Mouse (Mus musculus): ENCODE measurements at regions not wholly inside any gene's neighbourhood (a gene's known extent, or its start where the extent isn't known, plus 50 kb on each side); places are given as distances from the start of the nearest gene placed in this dataset.

DNA sequence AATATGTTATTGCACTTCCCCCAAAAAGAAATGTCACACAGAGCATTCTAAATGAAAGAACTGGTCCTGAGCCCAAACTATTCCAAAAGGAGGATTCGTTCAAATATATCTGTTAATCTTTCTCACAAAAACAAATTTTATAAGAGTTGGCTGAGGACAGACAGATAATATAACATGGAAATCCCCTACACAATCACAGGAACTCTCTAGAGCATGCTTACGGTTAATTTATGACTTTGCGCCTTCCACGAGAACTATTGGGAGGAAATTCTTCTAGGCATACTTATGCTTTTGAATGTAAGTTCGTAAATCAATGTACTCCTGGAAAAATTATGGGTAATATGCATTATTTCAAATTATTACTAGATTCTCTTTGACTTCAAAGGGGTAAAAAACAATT lies 144.1 kb upstream of the Gimd1 start:
- no peaks in the 10 kb centered on the region for H3K27me3 ChIP-seq
- H3K27ac ChIP-seq (replicated peaks) = no peak overlapping the region
- no peak overlapping the region for H3K9ac ChIP-seq (replicated peaks)
- no peak overlapping the region for H3K4me3 ChIP-seq
- H3K4me2 ChIP-seq (replicated peaks) = no peak overlapping the region
- no peaks in the 10 kb centered on the region for H3K4me1 ChIP-seq
- ATAC-seq (ENCODE audit: low FRiP score, low read depth) = no peak
- no peaks in the 10 kb centered on the region for H3K36me3 ChIP-seq
- WGBS = 95% methylated on average over 5 of the region's 5 CpGs
- H3K9me3 ChIP-seq = no peaks in the 10 kb centered on the region

DNA sequence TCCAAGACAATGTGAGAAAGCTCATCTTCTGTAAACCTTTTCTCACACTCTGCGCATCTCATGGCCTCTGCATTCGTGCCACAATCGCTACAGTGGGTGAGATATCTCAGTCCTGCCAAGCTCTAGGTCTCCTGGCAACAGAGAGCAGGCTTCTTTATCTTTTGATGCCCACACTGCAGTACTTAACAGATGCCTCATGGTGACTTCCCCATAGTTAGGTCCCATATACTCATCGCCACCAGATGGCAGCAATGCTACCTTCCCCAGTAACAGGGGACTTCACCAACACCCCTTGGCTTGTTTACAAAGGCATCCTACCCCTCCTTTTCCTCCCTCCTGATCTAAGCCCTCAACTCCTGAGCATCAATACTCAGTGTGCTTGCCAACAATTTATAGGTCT lies 123.5 kb upstream of the Gimd1 start:
- H3K27me3 ChIP-seq = no peaks in the 10 kb centered on the region
- no peak overlapping the region for H3K27ac ChIP-seq (replicated peaks)
- no peak overlapping the region for H3K9ac ChIP-seq (replicated peaks)
- no peaks in the 10 kb centered on the region for H3K36me3 ChIP-seq
- H3K4me3 ChIP-seq = no peak overlapping the region
- no peaks in the 10 kb centered on the region for H3K9me3 ChIP-seq
- peak; percentile 75 for ATAC-seq (ENCODE audit: low FRiP score, low read depth)
- H3K4me1 ChIP-seq = no peaks in the 10 kb centered on the region
- 26% methylated on average over 4 of the region's 4 CpGs for WGBS
- no peak overlapping the region for H3K4me2 ChIP-seq (replicated peaks)

DNA sequence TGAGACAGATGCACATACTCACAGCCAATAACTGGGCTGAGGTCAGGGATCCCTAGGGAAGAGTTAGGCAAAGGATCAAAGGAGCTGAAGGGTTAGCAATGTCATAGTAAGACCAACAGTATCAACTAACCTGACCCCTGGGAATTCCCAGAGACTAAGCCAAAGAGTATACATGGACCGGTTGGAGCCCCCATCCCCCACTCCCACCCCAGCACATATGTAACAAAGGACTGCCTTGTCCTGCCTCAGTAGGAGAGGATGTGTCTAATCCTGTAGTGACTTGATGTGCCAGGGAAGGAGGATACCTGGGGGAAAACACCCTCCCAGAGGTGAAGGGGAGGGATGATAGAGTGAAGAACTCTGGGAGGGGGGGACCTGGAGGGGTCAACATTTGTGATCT lies 119.4 kb upstream of the Gimd1 start:
- Histone ChIP-seq H3K9ac (replicated peaks) (no peak overlapping the region), H3K36me3 (no peaks in the 10 kb centered on the region), H3K27ac (replicated peaks) (no peak overlapping the region), H3K4me3 (no peak overlapping the region), H3K4me1 (no peaks in the 10 kb centered on the region), H3K4me2 (replicated peaks) (no peak overlapping the region), H3K9me3 (no peaks in the 10 kb centered on the region), H3K27me3 (no peaks in the 10 kb centered on the region)
- 29% methylated on average over 1 of the region's 1 CpGs for WGBS
- ATAC-seq (ENCODE audit: low FRiP score, low read depth) = 0 out of 2 replicates have a peak, but pooled peaks have one; percentile 34

DNA sequence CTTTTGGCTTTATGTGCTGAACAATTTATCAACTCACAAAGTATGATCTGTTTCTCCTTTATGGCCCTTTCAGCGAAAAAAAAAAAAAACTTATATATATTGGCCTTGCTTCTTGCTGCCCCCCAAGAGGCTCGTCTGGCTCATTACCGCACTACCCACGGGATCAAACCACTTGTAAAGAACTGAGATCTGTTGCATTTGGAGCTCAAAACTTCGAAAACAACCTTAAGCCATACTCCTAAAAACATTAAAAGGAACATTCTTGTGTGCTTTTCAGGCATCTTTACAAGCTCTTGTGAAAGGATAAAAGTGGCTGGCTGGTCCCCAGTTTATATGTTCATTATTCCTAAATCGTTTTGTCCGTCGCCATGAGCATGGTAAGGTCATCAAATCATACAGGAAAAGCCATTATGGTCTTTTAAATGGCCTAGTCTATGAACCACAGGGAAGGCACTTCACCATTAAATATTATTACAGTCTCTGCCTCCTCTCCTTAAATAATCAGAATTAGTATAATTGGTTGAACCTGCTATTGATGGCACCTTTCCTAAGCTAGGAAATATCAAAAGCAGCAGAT lies 117.0 kb upstream of the Gimd1 start:
- H3K4me1 ChIP-seq = no peaks in the 10 kb centered on the region
- H3K9me3 ChIP-seq = no peaks in the 10 kb centered on the region
- H3K27ac ChIP-seq (replicated peaks) = no peak overlapping the region
- no peak overlapping the region for H3K4me2 ChIP-seq (replicated peaks)
- WGBS = 81% methylated on average over 8 of the region's 8 CpGs
- H3K36me3 ChIP-seq = no peaks in the 10 kb centered on the region
- ATAC-seq (ENCODE audit: low FRiP score, low read depth) = no peak
- H3K4me3 ChIP-seq = no peak overlapping the region
- no peak overlapping the region for H3K9ac ChIP-seq (replicated peaks)
- no peaks in the 10 kb centered on the region for H3K27me3 ChIP-seq

DNA sequence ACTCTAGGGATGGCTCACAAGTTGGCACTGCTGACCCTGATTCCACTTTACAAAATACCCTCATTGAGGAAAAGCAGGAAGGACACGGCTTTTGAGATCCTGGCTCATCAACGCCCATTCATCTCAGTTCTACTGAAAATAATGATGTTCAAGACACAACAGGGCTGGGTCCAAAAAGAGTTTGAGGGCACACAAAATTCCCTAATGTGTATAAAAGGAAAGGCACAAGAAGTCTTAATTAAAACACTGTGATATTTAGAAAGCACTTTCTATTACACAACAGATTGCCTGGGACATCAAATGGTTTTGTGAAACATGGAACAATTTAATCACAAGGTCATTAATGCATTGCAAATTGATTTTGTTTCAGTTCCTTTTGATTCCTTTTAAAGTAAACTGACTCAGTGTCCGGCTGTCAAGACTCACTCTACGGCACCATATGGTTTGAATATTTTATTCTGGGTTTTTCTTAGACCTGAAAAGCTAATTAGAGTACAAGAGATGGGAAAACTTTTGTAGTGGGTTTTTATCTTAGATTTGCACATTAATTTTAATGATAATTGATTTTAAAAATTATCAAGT lies 96.2 kb upstream of the Gimd1 start:
- H3K4me3 ChIP-seq = no peak overlapping the region
- H3K27ac ChIP-seq (replicated peaks) = no peak overlapping the region
- H3K4me2 ChIP-seq (replicated peaks) = no peak overlapping the region
- no peak overlapping the region for H3K9ac ChIP-seq (replicated peaks)
- H3K9me3 ChIP-seq = no peaks in the 10 kb centered on the region
- no peaks in the 10 kb centered on the region for H3K36me3 ChIP-seq
- 72% methylated on average over 4 of the region's 4 CpGs for WGBS
- no peak for ATAC-seq (ENCODE audit: low FRiP score, low read depth)
- H3K4me1 ChIP-seq = no peaks in the 10 kb centered on the region
- no peaks in the 10 kb centered on the region for H3K27me3 ChIP-seq

DNA sequence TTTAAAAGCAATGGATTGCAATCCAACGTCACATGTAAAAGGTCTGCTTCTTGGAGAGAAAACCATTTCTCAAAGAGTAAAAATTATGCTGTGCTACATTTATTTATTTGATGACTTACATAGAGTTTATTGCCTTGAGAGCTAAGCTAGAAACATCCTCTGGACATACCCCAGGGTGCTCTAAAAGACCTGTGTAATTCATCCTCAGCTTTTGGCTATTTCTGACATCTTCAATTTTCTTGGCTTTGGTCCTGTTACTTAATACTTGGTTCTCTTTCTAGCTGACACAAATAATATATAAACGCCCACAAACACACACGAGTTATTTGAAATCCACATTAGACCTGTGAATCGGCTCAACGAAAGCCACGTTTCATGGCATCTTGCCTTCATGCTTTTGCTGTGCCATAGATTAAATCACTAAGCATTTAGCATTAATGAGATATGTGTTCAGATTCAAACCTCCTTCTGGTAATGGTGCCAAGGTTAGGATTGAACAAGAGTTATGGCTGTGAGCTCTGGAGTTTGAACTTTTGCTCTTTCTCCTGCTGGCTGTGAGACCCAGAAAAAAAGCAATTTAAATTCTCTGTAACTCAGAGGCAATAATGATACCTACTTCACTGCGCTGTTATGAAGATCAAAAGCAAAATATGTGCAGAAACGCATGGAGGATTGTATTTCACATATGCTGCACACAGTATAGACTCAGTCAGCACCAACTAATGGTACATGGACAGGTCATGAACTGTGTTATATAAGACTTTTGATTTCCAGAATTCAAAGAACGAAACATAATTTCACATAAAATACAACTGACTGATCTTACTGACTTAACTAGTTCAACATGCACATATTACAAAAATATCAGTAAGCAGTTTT lies 89.6 kb upstream of the Gimd1 start:
- Histone ChIP-seq H3K4me1 (no peaks in the 10 kb centered on the region), H3K4me2 (replicated peaks) (no peak overlapping the region), H3K9ac (replicated peaks) (no peak overlapping the region), H3K36me3 (no peaks in the 10 kb centered on the region), H3K27ac (replicated peaks) (no peak overlapping the region), H3K27me3 (no peaks in the 10 kb centered on the region), H3K4me3 (no peak overlapping the region), H3K9me3 (no peaks in the 10 kb centered on the region)
- 91% methylated on average over 9 of the region's 9 CpGs for WGBS
- ATAC-seq (ENCODE audit: low FRiP score, low read depth) = no peak

DNA sequence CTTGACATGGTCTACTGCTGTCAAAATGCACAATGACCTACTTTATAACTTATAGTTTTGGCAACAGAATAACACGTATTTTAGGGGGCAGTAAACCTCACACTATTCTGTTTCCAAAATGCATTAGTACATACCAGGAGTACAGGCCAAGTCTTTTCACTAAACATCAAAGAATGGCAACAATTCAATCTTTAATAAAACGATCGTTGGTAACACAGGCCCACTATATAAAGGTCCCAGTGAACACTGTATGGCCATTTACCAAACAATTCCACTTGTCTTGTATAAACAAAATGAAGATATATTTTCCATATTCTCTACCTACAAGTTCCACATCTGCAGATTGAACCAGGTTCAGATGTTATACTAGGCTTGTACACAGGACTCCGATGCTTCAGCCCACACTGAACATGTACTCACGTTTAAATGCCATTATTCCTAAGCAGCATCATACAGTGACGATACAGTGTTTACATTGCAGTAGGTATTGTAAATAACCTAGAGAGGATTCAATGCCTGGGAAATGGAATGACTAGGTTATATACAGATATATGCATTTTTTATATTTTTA lies 78.3 kb upstream of the Gimd1 start:
- Histone ChIP-seq H3K4me1 (no peaks in the 10 kb centered on the region), H3K4me2 (replicated peaks) (no peak overlapping the region), H3K27ac (replicated peaks) (no peak overlapping the region), H3K27me3 (no peaks in the 10 kb centered on the region), H3K4me3 (no peak overlapping the region), H3K9ac (replicated peaks) (no peak overlapping the region), H3K36me3 (no peaks in the 10 kb centered on the region), H3K9me3 (no peaks in the 10 kb centered on the region)
- 89% methylated on average over 6 of the region's 6 CpGs for WGBS
- ATAC-seq (ENCODE audit: low FRiP score, low read depth) = no peak

DNA sequence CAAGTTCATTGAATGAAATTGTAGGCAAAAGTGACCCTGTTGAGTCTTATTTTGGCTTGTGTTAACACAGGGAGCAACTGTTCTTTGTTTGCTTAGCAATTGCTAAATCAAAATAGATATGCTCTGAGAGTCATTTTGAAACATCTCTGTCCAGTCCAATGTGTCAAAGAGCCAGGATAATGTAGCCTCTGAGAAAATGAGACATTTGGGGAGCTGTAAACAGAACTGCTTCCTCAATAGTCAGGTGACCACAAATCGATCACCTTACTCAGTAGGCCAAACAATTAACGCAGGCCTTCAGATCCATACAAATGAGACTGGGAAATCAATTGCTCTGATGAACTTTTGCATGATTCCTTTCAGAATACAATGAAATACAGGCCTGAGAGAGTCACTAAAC lies 63.9 kb upstream of the Gimd1 start:
- Histone ChIP-seq H3K9me3 (no peaks in the 10 kb centered on the region), H3K36me3 (no peaks in the 10 kb centered on the region), H3K27me3 (no peaks in the 10 kb centered on the region), H3K4me2 (replicated peaks) (no peak overlapping the region), H3K4me1 (no peaks in the 10 kb centered on the region), H3K9ac (replicated peaks) (no peak overlapping the region), H3K4me3 (no peak overlapping the region), H3K27ac (replicated peaks) (no peak overlapping the region)
- 82% methylated on average over 2 of the region's 2 CpGs for WGBS
- ATAC-seq (ENCODE audit: low FRiP score, low read depth) = no peak

DNA sequence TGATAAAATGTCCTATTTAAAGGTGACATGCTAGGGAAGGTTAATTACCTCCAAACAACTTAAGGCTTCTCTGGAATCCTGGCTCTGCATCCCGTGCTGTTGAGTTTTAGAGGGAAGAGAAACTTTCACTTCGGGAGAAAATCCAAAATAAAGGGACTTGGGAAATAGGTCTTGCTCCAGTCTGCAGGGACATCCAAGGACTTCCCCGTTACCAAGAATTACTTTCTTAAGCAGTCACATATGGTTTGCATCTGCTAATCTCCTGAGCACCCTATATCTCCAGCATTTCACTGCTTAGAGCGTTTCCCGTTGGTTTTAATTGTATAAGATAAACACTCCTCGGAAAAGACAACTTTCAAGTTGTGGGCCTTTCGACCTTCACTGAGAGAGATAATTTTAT lies 63.3 kb upstream of the Gimd1 start:
- no peak overlapping the region for H3K4me2 ChIP-seq (replicated peaks)
- WGBS = 82% methylated on average over 7 of the region's 7 CpGs
- no peak overlapping the region for H3K4me3 ChIP-seq
- H3K36me3 ChIP-seq = no peaks in the 10 kb centered on the region
- no peak overlapping the region for H3K27ac ChIP-seq (replicated peaks)
- no peak overlapping the region for H3K9ac ChIP-seq (replicated peaks)
- no peaks in the 10 kb centered on the region for H3K9me3 ChIP-seq
- no peaks in the 10 kb centered on the region for H3K27me3 ChIP-seq
- no peaks in the 10 kb centered on the region for H3K4me1 ChIP-seq
- ATAC-seq (ENCODE audit: low FRiP score, low read depth) = no peak
